Mouse (Mus musculus) lung, adult 2 months (tissue): ENCODE measurements around the gene Ccnt1.

Source experiments
- CTCF ChIP-seq: fragments of 200-500 bp; IDR thresholded peaks from 2 replicates; pipeline ENCODE4 v1.5.1; 2011; ENCODE audit warnings: mild to moderate bottlenecking, low read length, control low read depth; ENCODE audit not compliant: insufficient read depth
- POLR2A ChIP-seq: fragments of 200-500 bp; IDR thresholded peaks from 2 replicates; pipeline ENCODE4 v1.6.1; 2011; ENCODE audit warnings: low read depth, mild to moderate bottlenecking, control low read depth, low read length, borderline replicate concordance; ENCODE audit errors: extremely low read depth

DNA sequence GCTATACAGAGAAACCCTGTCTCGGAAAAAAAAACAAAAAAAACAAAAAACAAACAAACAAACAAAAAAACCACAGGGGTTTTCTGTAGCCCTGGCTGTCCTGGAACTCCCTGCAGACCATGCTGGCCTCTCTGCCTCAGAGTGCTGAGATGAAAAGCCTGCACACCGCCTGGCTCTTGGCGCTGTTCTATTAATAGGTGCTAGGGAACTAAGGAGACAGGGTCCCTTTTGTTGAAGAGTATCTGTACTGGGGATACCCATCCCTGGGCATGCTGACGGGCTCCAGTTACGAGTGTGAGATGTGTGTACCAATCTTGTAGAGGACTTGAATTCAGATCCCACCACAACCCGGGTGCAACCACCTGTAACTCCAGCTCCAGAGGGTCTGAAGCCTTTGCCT is 45.0 kb upstream of the Ccnt1 start:
- TF ChIP-seq CTCF, result no peak
- no peak for TF ChIP-seq POLR2A
